11 mouse cellular contexts compared by ENCODE assay signal in the genomic region with DNA sequence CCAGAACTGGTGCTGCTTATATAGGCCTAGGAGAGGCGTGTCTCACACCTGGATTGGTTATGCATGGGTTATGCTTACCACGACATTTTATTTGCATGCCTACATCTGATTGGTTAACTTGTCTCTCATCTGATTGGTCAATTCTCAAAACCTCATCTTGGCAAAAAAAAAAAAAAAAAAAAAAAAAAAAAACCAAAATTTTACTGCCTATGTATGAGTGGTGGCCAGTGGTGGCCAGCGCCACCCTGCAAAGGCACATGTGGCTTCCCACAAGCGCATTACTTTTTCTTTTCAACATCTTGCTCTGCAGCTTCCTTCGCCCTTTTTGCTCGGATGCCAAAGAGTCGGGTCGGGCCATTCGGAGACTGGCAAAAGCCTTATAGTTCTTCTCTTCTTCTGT. TPM values are rescaled to one million over a fixed set of nuclear protein-coding genes. Genes with fewer than 3 reads are reported as not detected.
"Had no signal": no experiment of that assay in that cellular context is flagged by ENCODE, and none has a peak within 500 bp of the region (broad histone marks: within the 10 kb centered on the region; RNA-seq: fewer than 3 reads in every experiment).

No protein-coding gene starts in this region.

RNA-seq across cellular contexts. Expression of gene Creg2, which starts 54.1 kb away (rescaled TPM):
- total RNA-seq: liver, adult 2 months; megakaryocyte progenitor cell, adult 5-6 weeks; megakaryocyte, adult 5-6 weeks; megakaryocyte-erythroid progenitor cell, adult 5-6 weeks had no signal
- polyA plus RNA-seq: limb, embryonic 11.5 days; liver, adult 2 months; liver, embryonic 11.5 days; liver, embryonic 12.5 days; liver, embryonic 15.5 days; liver, embryonic 16.5 days; liver, postnatal 0 days; myocyte had no signal
